Mouse (Mus musculus): ENCODE measurements around the gene Atrnl1. TPM values are rescaled to one million over a fixed set of nuclear protein-coding genes. Genes with fewer than 3 reads are reported as not detected.

Gene Atrnl1
- polyA plus RNA-seq, 1 experiment from 2014 or later = 8.1 TPM

GRCm38 (mm10) chr19:57954131-57954530 lies 343.3 kb downstream of the Atrnl1 start:
- Histone ChIP-seq H3K27ac (no peak overlapping the region), H3K4me1 (replicated peaks; ENCODE audit: insufficient read depth, low read length) (no peaks in the 10 kb centered on the region), H3K4me3 (replicated peaks; ENCODE audit: low read depth, low read length) (no peak overlapping the region), H3K9me3 (replicated peaks; ENCODE audit: low read length) (no peaks in the 10 kb centered on the region), H3K9ac (ENCODE audit: low read depth, low read length) (no peak overlapping the region), H3K4me2 (ENCODE audit: low read length) (no peak overlapping the region), H3K27me3 (ENCODE audit: insufficient read depth, low read length) (no peaks in the 10 kb centered on the region), H3K36me3 (ENCODE audit: insufficient read depth, low read length) (no peaks in the 10 kb centered on the region)
- DNase-seq (ENCODE audit: low spot score) (no peak), ATAC-seq (replicated peaks; ENCODE audit: low FRiP score, low read depth) (no peak)
- 93% methylated on average over 3 of the region's 3 CpGs for WGBS
- no peak for TF ChIP-seq CTCF (IDR thresholded peaks at IDR 0.05; ENCODE audit: low read depth)

GRCm38 (mm10) chr19:57956459-57956858 lies 345.6 kb downstream of the Atrnl1 start:
- Histone ChIP-seq H3K4me3 (replicated peaks; ENCODE audit: low read depth, low read length) (no peak overlapping the region), H3K4me2 (ENCODE audit: low read length) (no peak overlapping the region), H3K27ac (no peak overlapping the region), H3K36me3 (ENCODE audit: insufficient read depth, low read length) (no peaks in the 10 kb centered on the region), H3K4me1 (replicated peaks; ENCODE audit: insufficient read depth, low read length) (no peaks in the 10 kb centered on the region), H3K9ac (ENCODE audit: low read depth, low read length) (no peak overlapping the region), H3K27me3 (ENCODE audit: insufficient read depth, low read length) (no peaks in the 10 kb centered on the region), H3K9me3 (replicated peaks; ENCODE audit: low read length) (no peaks in the 10 kb centered on the region)
- DNase-seq (ENCODE audit: low spot score) = no peak
- WGBS = 85% methylated on average over 3 of the region's 3 CpGs
- no peak for ATAC-seq (replicated peaks; ENCODE audit: low FRiP score, low read depth)
- TF ChIP-seq CTCF (IDR thresholded peaks at IDR 0.05; ENCODE audit: low read depth) = no peak

- no peak overlapping the region for H3K9ac ChIP-seq (ENCODE audit: low read depth, low read length)
- no peak for TF ChIP-seq CTCF (IDR thresholded peaks at IDR 0.05; ENCODE audit: low read depth)
- no peaks in the 10 kb centered on the region for H3K9me3 ChIP-seq (replicated peaks; ENCODE audit: low read length)
- no peak overlapping the region for H3K4me2 ChIP-seq (ENCODE audit: low read length)
- no peaks in the 10 kb centered on the region for H3K36me3 ChIP-seq (ENCODE audit: insufficient read depth, low read length)
- DNase-seq (ENCODE audit: low spot score) (no peak), ATAC-seq (replicated peaks; ENCODE audit: low FRiP score, low read depth) (no peak)
- no peaks in the 10 kb centered on the region for H3K4me1 ChIP-seq (replicated peaks; ENCODE audit: insufficient read depth, low read length)
- no peaks in the 10 kb centered on the region for H3K27me3 ChIP-seq (ENCODE audit: insufficient read depth, low read length)
- H3K27ac ChIP-seq = no peak overlapping the region
- WGBS = 93% methylated on average over 3 of the region's 3 CpGs
- no peak overlapping the region for H3K4me3 ChIP-seq (replicated peaks; ENCODE audit: low read depth, low read length)
Observed at GRCm38 (mm10) chr19:57957363-57957762, 346.5 kb downstream of the Atrnl1 start.

GRCm38 (mm10) chr19:57958154-57958553 lies 347.3 kb downstream of the Atrnl1 start:
- H3K27me3 ChIP-seq (ENCODE audit: insufficient read depth, low read length) = no peaks in the 10 kb centered on the region
- H3K9me3 ChIP-seq (replicated peaks; ENCODE audit: low read length) = no peaks in the 10 kb centered on the region
- no peak overlapping the region for H3K4me3 ChIP-seq (replicated peaks; ENCODE audit: low read depth, low read length)
- H3K27ac ChIP-seq = no peak overlapping the region
- no peaks in the 10 kb centered on the region for H3K36me3 ChIP-seq (ENCODE audit: insufficient read depth, low read length)
- ATAC-seq (replicated peaks; ENCODE audit: low FRiP score, low read depth) = no peak
- no peak overlapping the region for H3K9ac ChIP-seq (ENCODE audit: low read depth, low read length)
- no peaks in the 10 kb centered on the region for H3K4me1 ChIP-seq (replicated peaks; ENCODE audit: insufficient read depth, low read length)
- H3K4me2 ChIP-seq (ENCODE audit: low read length) = no peak overlapping the region
- no peak for DNase-seq (ENCODE audit: low spot score)
- TF ChIP-seq CTCF (IDR thresholded peaks at IDR 0.05; ENCODE audit: low read depth) = no peak

GRCm38 (mm10) chr19:57958726-57959125 lies 347.9 kb downstream of the Atrnl1 start:
- no peaks in the 10 kb centered on the region for H3K4me1 ChIP-seq (replicated peaks; ENCODE audit: insufficient read depth, low read length)
- DNase-seq (ENCODE audit: low spot score) = no peak
- H3K27me3 ChIP-seq (ENCODE audit: insufficient read depth, low read length) = no peaks in the 10 kb centered on the region
- no peaks in the 10 kb centered on the region for H3K9me3 ChIP-seq (replicated peaks; ENCODE audit: low read length)
- H3K36me3 ChIP-seq (ENCODE audit: insufficient read depth, low read length) = no peaks in the 10 kb centered on the region
- no peak overlapping the region for H3K27ac ChIP-seq
- H3K9ac ChIP-seq (ENCODE audit: low read depth, low read length) = no peak overlapping the region
- TF ChIP-seq CTCF (IDR thresholded peaks at IDR 0.05; ENCODE audit: low read depth) = no peak
- WGBS = 91% methylated on average over 5 of the region's 5 CpGs
- no peak overlapping the region for H3K4me3 ChIP-seq (replicated peaks; ENCODE audit: low read depth, low read length)
- ATAC-seq (replicated peaks; ENCODE audit: low FRiP score, low read depth) = no peak
- no peak overlapping the region for H3K4me2 ChIP-seq (ENCODE audit: low read length)

GRCm38 (mm10) chr19:57961321-57961720 lies 350.5 kb downstream of the Atrnl1 start:
- DNase-seq (ENCODE audit: low spot score) = no peak
- Histone ChIP-seq H3K27me3 (ENCODE audit: insufficient read depth, low read length) (no peaks in the 10 kb centered on the region), H3K27ac (no peak overlapping the region), H3K4me3 (replicated peaks; ENCODE audit: low read depth, low read length) (no peak overlapping the region), H3K9ac (ENCODE audit: low read depth, low read length) (no peak overlapping the region), H3K9me3 (replicated peaks; ENCODE audit: low read length) (no peaks in the 10 kb centered on the region), H3K4me2 (ENCODE audit: low read length) (no peak overlapping the region), H3K36me3 (ENCODE audit: insufficient read depth, low read length) (no peaks in the 10 kb centered on the region), H3K4me1 (replicated peaks; ENCODE audit: insufficient read depth, low read length) (no peaks in the 10 kb centered on the region)
- no peak for ATAC-seq (replicated peaks; ENCODE audit: low FRiP score, low read depth)
- WGBS = 94% methylated on average over 3 of the region's 3 CpGs
- TF ChIP-seq CTCF (IDR thresholded peaks at IDR 0.05; ENCODE audit: low read depth) = no peak
